Mouse (Mus musculus) hindbrain, embryonic 10.5 days (tissue): ENCODE data around the gene Spin2-ps6. TPM values are rescaled to one million over a fixed set of nuclear protein-coding genes. Genes with fewer than 3 reads are reported as not detected.
"Not testable (repeated sequence)": the region's sequence is repeated elsewhere in the genome, so short reads cannot be mapped to it uniquely, and the experiment has no call there.

ENCODE experiments used
- DNase-seq: peaks from one replicate; pipeline ENCODE4 v3.0.0-alpha.2; 2017; ENCODE audit warnings: low spot score
- H3K27ac ChIP-seq: fragments of 300-500 bp; sonication (generic); 2 replicates; pipeline ENCODE4 v1.5.1; 2016; ENCODE audit warnings: mild to moderate bottlenecking, moderate library complexity
- H3K27me3 ChIP-seq: fragments of 300-500 bp; sonication (generic); 2 replicates; pipeline ENCODE4 v1.6.1; 2016; ENCODE audit warnings: mild to moderate bottlenecking; ENCODE audit not compliant: poor library complexity, insufficient read depth, severe bottlenecking
- H3K36me3 ChIP-seq: fragments of 300-500 bp; sonication (generic); 2 replicates; pipeline ENCODE4 v1.6.1; 2016; ENCODE audit warnings: mild to moderate bottlenecking, moderate library complexity
- H3K4me1 ChIP-seq: fragments of 300-500 bp; sonication (generic); replicated peaks from 2 replicates; pipeline ENCODE4 v1.6.1; 2016; ENCODE audit warnings: mild to moderate bottlenecking
- H3K4me3 ChIP-seq: fragments of 300-500 bp; sonication (generic); 2 replicates; pipeline ENCODE4 v1.5.1; 2016; ENCODE audit warnings: mild to moderate bottlenecking, moderate library complexity
- H3K9me3 ChIP-seq: fragments of 300-500 bp; sonication (generic); 2 replicates; pipeline ENCODE4 v1.6.1; 2016; ENCODE audit warnings: mild to moderate bottlenecking, moderate library complexity
- WGBS: fragments of 180-500 bp; shearing (Covaris S2); methylation state at CpG from one replicate; pipeline ENCODE4 v1.1.7; 2016; 5-methylcytosine and 5-hydroxymethylcytosine counted together
- polyA plus RNA-seq: library from polyadenylated mRNA; unstranded; fragments of >200 nt; fragmentation: Nextera tagmentation; extraction: Ambion mirVana; gene quantifications from 2 replicates; pipeline ENCODE4 v1.2.1, GENCODE M21; 2016

Gene Spin2-ps6
- not detected in 2 replicates for polyA plus RNA-seq

GRCm38 (mm10) chrX:33234569-33234968 is at the start of gene Spin2-ps6:
Gene Spin2-ps6, plus strand, starts transcription at chrX:33234869.
- not testable (repeated sequence) for DNase-seq, H3K36me3 ChIP-seq, H3K9me3 ChIP-seq, H3K27ac ChIP-seq, H3K4me1 ChIP-seq, H3K27me3 ChIP-seq, H3K4me3 ChIP-seq
- 89% methylated on average over 1 of the region's 3 CpGs for WGBS

Other genes with a start within 250 kb of the Spin2-ps6 start
- not detected in 2 replicates for gene Btbd35f12, start 78.5 kb downstream of the Spin2-ps6 start, polyA plus RNA-seq